Mouse (Mus musculus): Measurements from ENCODE around the gene Psme4. TPM values are rescaled to one million over a fixed set of nuclear protein-coding genes. Genes with fewer than 3 reads are reported as not detected.
"Not testable (repeated sequence)": the region's sequence is repeated elsewhere in the genome, so short reads cannot be mapped to it uniquely, and the experiment has no call there.

The Psme4 gene
- polyA plus RNA-seq (2016; fragmentation: Nextera tagmentation; extraction: Ambion mirVana) = 16.1 and 16.4 TPM in 2 replicates

- peak within 1 kb of the TSS; percentile 100 for H3K4me3 ChIP-seq
- peaks cover 36% of the 10 kb centered on the region for H3K4me1 ChIP-seq
- WGBS (ENCODE audit: insufficient replicate concordance) = under 1% methylated on average over 41 of the region's 43 CpGs
- H3K9ac ChIP-seq = peak within 1 kb of the TSS; percentile 99
- H3K27me3 ChIP-seq (replicated peaks) = no peaks in the 10 kb centered on the region
- peak within 1 kb of the TSS; percentile 95 for H3K27ac ChIP-seq
- H3K4me2 ChIP-seq = peak within 1 kb of the TSS; percentile 79
- ATAC-seq = peak; percentile 94
- H3K9me3 ChIP-seq (replicated peaks) = no peaks in the 10 kb centered on the region
- H3K36me3 ChIP-seq = no peaks in the 10 kb centered on the region
Observed at GRCm38 (mm10) chr11:30771267-30771903, at the start of gene Psme4. Gene Psme4 (plus strand): TSS chr11:30771726.

GRCm38 (mm10) chr11:30723438-30723837 lies 48.1 kb upstream of the Psme4 start:
- Histone ChIP-seq H3K27me3 (replicated peaks) (no peaks in the 10 kb centered on the region), H3K36me3 (no peaks in the 10 kb centered on the region), H3K4me2 (no peak overlapping the region), H3K27ac (no peak overlapping the region), H3K9ac (no peak overlapping the region), H3K4me1 (no peaks in the 10 kb centered on the region), H3K4me3 (no peak overlapping the region), H3K9me3 (replicated peaks) (no peaks in the 10 kb centered on the region)
- ATAC-seq = no peak
- 42% methylated on average over 5 of the region's 5 CpGs for WGBS (ENCODE audit: insufficient replicate concordance)

GRCm38 (mm10) chr11:30730721-30731120 lies 40.8 kb upstream of the Psme4 start:
- no peak overlapping the region for H3K4me3 ChIP-seq
- H3K4me1 ChIP-seq = no peaks in the 10 kb centered on the region
- no peak overlapping the region for H3K9ac ChIP-seq
- no peak overlapping the region for H3K4me2 ChIP-seq
- no peaks in the 10 kb centered on the region for H3K9me3 ChIP-seq (replicated peaks)
- H3K36me3 ChIP-seq = no peaks in the 10 kb centered on the region
- ATAC-seq = no peak
- H3K27me3 ChIP-seq (replicated peaks) = no peaks in the 10 kb centered on the region
- no peak overlapping the region for H3K27ac ChIP-seq

- H3K4me1 ChIP-seq = no peaks in the 10 kb centered on the region
- H3K4me2 ChIP-seq = no peak overlapping the region
- no peaks in the 10 kb centered on the region for H3K27me3 ChIP-seq (replicated peaks)
- H3K9ac ChIP-seq = no peak overlapping the region
- no peak for ATAC-seq
- no peaks in the 10 kb centered on the region for H3K36me3 ChIP-seq
- no peak overlapping the region for H3K4me3 ChIP-seq
- H3K27ac ChIP-seq = no peak overlapping the region
- no peaks in the 10 kb centered on the region for H3K9me3 ChIP-seq (replicated peaks)
Observed at GRCm38 (mm10) chr11:30733376-30733775, 38.1 kb upstream of the Psme4 start.

GRCm38 (mm10) chr11:30743991-30744390 lies 27.5 kb upstream of the Psme4 start:
- no peak for ATAC-seq
- Histone ChIP-seq H3K4me3 (no peak overlapping the region), H3K4me2 (no peak overlapping the region), H3K9ac (no peak overlapping the region), H3K27ac (no peak overlapping the region), H3K4me1 (no peaks in the 10 kb centered on the region), H3K27me3 (replicated peaks) (no peaks in the 10 kb centered on the region), H3K9me3 (replicated peaks) (no peaks in the 10 kb centered on the region), H3K36me3 (no peaks in the 10 kb centered on the region)

GRCm38 (mm10) chr11:30748938-30749337 lies 22.6 kb upstream of the Psme4 start:
- H3K9ac ChIP-seq = no peak overlapping the region
- H3K4me2 ChIP-seq = no peak overlapping the region
- ATAC-seq = no peak
- 58% methylated on average over 3 of the region's 3 CpGs for WGBS (ENCODE audit: insufficient replicate concordance)
- H3K27me3 ChIP-seq (replicated peaks) = peaks cover 14% of the 10 kb centered on the region
- no peaks in the 10 kb centered on the region for H3K9me3 ChIP-seq (replicated peaks)
- H3K4me1 ChIP-seq = no peaks in the 10 kb centered on the region
- H3K36me3 ChIP-seq = no peaks in the 10 kb centered on the region
- H3K4me3 ChIP-seq = no peak overlapping the region
- H3K27ac ChIP-seq = no peak overlapping the region

- H3K9me3 ChIP-seq (replicated peaks) = no peaks in the 10 kb centered on the region
- ATAC-seq = no peak
- H3K27me3 ChIP-seq (replicated peaks) = peaks cover 17% of the 10 kb centered on the region
- H3K9ac ChIP-seq = no peak overlapping the region
- H3K4me2 ChIP-seq = no peak overlapping the region
- H3K36me3 ChIP-seq = no peaks in the 10 kb centered on the region
- WGBS (ENCODE audit: insufficient replicate concordance) = 51% methylated on average over 3 of the region's 3 CpGs
- no peak overlapping the region for H3K27ac ChIP-seq
- no peak overlapping the region for H3K4me3 ChIP-seq
- no peaks in the 10 kb centered on the region for H3K4me1 ChIP-seq
Observed at GRCm38 (mm10) chr11:30749587-30749986, 21.9 kb upstream of the Psme4 start.

GRCm38 (mm10) chr11:30750039-30750823 lies 21.3 kb upstream of the Psme4 start:
- Histone ChIP-seq H3K4me2 (no peak overlapping the region), H3K27me3 (replicated peaks) (peaks cover 24% of the 10 kb centered on the region), H3K9me3 (replicated peaks) (no peaks in the 10 kb centered on the region), H3K4me3 (no peak overlapping the region), H3K4me1 (peaks cover 6% of the 10 kb centered on the region; the same call in 1 of the 2 replicates), H3K36me3 (no peaks in the 10 kb centered on the region), H3K27ac (no peak overlapping the region), H3K9ac (no peak overlapping the region)
- no peak for ATAC-seq
- 67% methylated on average over 3 of the region's 3 CpGs for WGBS (ENCODE audit: insufficient replicate concordance)

GRCm38 (mm10) chr11:30752956-30753355 lies 18.6 kb upstream of the Psme4 start:
- H3K9me3 ChIP-seq (replicated peaks) = no peaks in the 10 kb centered on the region
- WGBS (ENCODE audit: insufficient replicate concordance) = 76% methylated on average over 3 of the region's 3 CpGs
- no peak overlapping the region for H3K27ac ChIP-seq
- no peaks in the 10 kb centered on the region for H3K36me3 ChIP-seq
- no peak overlapping the region for H3K9ac ChIP-seq
- no peak for ATAC-seq
- H3K4me1 ChIP-seq = peaks cover 8% of the 10 kb centered on the region; the same call in 1 of the 2 replicates
- peaks cover 37% of the 10 kb centered on the region for H3K27me3 ChIP-seq (replicated peaks)
- H3K4me3 ChIP-seq = no peak overlapping the region
- no peak overlapping the region for H3K4me2 ChIP-seq

- Histone ChIP-seq H3K4me3 (peak overlapping the region; percentile 50), H3K4me2 (peak overlapping the region; percentile 72), H3K27me3 (replicated peaks) (peaks cover 37% of the 10 kb centered on the region)
- not testable (repeated sequence) for ATAC-seq; H3K36me3 ChIP-seq; H3K9ac ChIP-seq; H3K9me3 ChIP-seq (replicated peaks); H3K27ac ChIP-seq; H3K4me1 ChIP-seq
- WGBS (ENCODE audit: insufficient replicate concordance) = 50% methylated on average over 4 of the region's 4 CpGs
Observed at GRCm38 (mm10) chr11:30754486-30754854, 17.1 kb upstream of the Psme4 start.

- WGBS (ENCODE audit: insufficient replicate concordance) = 2% methylated on average over 66 of the region's 66 CpGs
- H3K4me2 ChIP-seq = peak overlapping the region; percentile 72
- H3K9me3 ChIP-seq (replicated peaks) = no peaks in the 10 kb centered on the region
- H3K27ac ChIP-seq = no peak overlapping the region
- H3K36me3 ChIP-seq = no peaks in the 10 kb centered on the region
- peak overlapping the region; percentile 50 for H3K4me3 ChIP-seq
- ATAC-seq = peak; percentile 46; the same call in 1 of the 2 replicates
- peak overlapping the region; percentile 44 for H3K9ac ChIP-seq
- peaks cover 37% of the 10 kb centered on the region for H3K27me3 ChIP-seq (replicated peaks)
- H3K4me1 ChIP-seq = peaks cover 8% of the 10 kb centered on the region; the same call in 1 of the 2 replicates
Observed at GRCm38 (mm10) chr11:30754855-30755530, 16.5 kb upstream of the Psme4 start.

- Histone ChIP-seq H3K4me3 (no peak overlapping the region), H3K27ac (no peak overlapping the region), H3K4me2 (no peak overlapping the region), H3K9ac (no peak overlapping the region), H3K9me3 (replicated peaks) (no peaks in the 10 kb centered on the region), H3K4me1 (no peaks in the 10 kb centered on the region), H3K27me3 (replicated peaks) (peaks cover 10% of the 10 kb centered on the region; the same call in 1 of the 2 replicates), H3K36me3 (no peaks in the 10 kb centered on the region)
- ATAC-seq = no peak
- 62% methylated on average over 7 of the region's 7 CpGs for WGBS (ENCODE audit: insufficient replicate concordance)
Observed at GRCm38 (mm10) chr11:30761381-30761780, 10.1 kb upstream of the Psme4 start.
